12 mouse cellular contexts compared by ENCODE assay signal in genomic region chr14:23385776-23386608, GRCm38 (mm10).
DNase-seq lines count a peak whose midpoint lies in the region; ATAC-seq and TF ChIP-seq lines count a peak whose summit lies in the region.
"Had no signal": no experiment of that assay in that cellular context is flagged by ENCODE, and none has a peak within 500 bp of the region (broad histone marks: within the 10 kb centered on the region; RNA-seq: fewer than 3 reads in every experiment).

No protein-coding gene starts in this region.

- no peak for ATAC-seq in neural tube, embryonic 13.5 days (ENCODE audit: low read depth)
- no peak for ATAC-seq in neural tube, embryonic 15.5 days (ENCODE audit: low FRiP score)
- 0 out of 2 replicates have a peak, but pooled peaks have one; percentile 44 for ATAC-seq in granulocyte monocyte progenitor cell, adult 5-6 weeks (replicated peaks; ENCODE audit: poor library complexity, severe bottlenecking)
- ATAC-seq in midbrain, postnatal 0 days (ENCODE audit: low FRiP score), result 0 out of 2 replicates have a peak, but pooled peaks have one; percentile 49
- no peak for ATAC-seq in intestine, postnatal 0 days
- ATAC-seq: liver, postnatal 0 days had no signal

- H3K27ac ChIP-seq in neural tube, embryonic 13.5 days (replicated peaks), result 0 out of 2 replicates have a peak overlapping the region, but pooled peaks have one; percentile 1
- H3K27ac ChIP-seq in neural tube, embryonic 15.5 days (replicated peaks), result no peak overlapping the region
- H3K27ac ChIP-seq in midbrain, postnatal 0 days (ENCODE audit: low read depth, low read length), result no peak overlapping the region
- H3K27ac ChIP-seq in intestine, postnatal 0 days (ENCODE audit: low read depth, low read length), result no peak overlapping the region
- H3K27ac ChIP-seq: neural tube, embryonic 12.5 days; stomach, postnatal 0 days had no signal

- 49% methylated on average over 11 of the region's 11 CpGs for WGBS in neural tube, embryonic 13.5 days
- WGBS in neural tube, embryonic 15.5 days, result 53% methylated on average over 11 of the region's 11 CpGs
- 42% methylated on average over 11 of the region's 11 CpGs for WGBS in midbrain, postnatal 0 days
- WGBS in intestine, postnatal 0 days, result 56% methylated on average over 11 of the region's 11 CpGs

- peaks cover 23% of the 10 kb centered on the region for H3K4me1 ChIP-seq in neural tube, embryonic 13.5 days (replicated peaks)
- H3K4me1 ChIP-seq in neural tube, embryonic 15.5 days, result peaks cover 7% of the 10 kb centered on the region
- H3K4me1 ChIP-seq in midbrain, postnatal 0 days (ENCODE audit: insufficient read depth, low read length), result no peaks in the 10 kb centered on the region
- H3K4me1 ChIP-seq in intestine, postnatal 0 days (replicated peaks; ENCODE audit: control insufficient read depth, insufficient read depth, low read length), result peaks cover 3% of the 10 kb centered on the region; the same call in 1 of the 2 replicates
- H3K4me1 ChIP-seq: neural tube, embryonic 12.5 days had no signal

- no peak overlapping the region for H3K4me2 ChIP-seq in neural tube, embryonic 13.5 days
- H3K4me2 ChIP-seq in neural tube, embryonic 15.5 days, result no peak overlapping the region
- no peak overlapping the region for H3K4me2 ChIP-seq in midbrain, postnatal 0 days (ENCODE audit: low read depth, low read length, poor library complexity, severe bottlenecking)
- H3K4me2 ChIP-seq in intestine, postnatal 0 days (replicated peaks; ENCODE audit: low read depth), result no peak overlapping the region
- H3K4me2 ChIP-seq: neural tube, embryonic 12.5 days had no signal

- no peak for TF ChIP-seq CTCF in midbrain, postnatal 0 days (IDR thresholded peaks at IDR 0.05)
- no peak for TF ChIP-seq CTCF in intestine, postnatal 0 days (IDR thresholded peaks at IDR 0.05; ENCODE audit: low read depth)

- no peaks in the 10 kb centered on the region for H3K9me3 ChIP-seq in neural tube, embryonic 13.5 days
- no peaks in the 10 kb centered on the region for H3K9me3 ChIP-seq in neural tube, embryonic 15.5 days (replicated peaks)
- no peaks in the 10 kb centered on the region for H3K9me3 ChIP-seq in midbrain, postnatal 0 days (ENCODE audit: low read length)
- H3K9me3 ChIP-seq in intestine, postnatal 0 days (ENCODE audit: control insufficient read depth), result no peaks in the 10 kb centered on the region
- H3K9me3 ChIP-seq: neural tube, embryonic 12.5 days had no signal

- DNase-seq in embryo, embryonic 10 days (ENCODE audit: low spot score), result peak; percentile 50
- DNase-seq in embryo, embryonic 9.5 days (ENCODE audit: extremely low spot score), result no peak
- no peak for DNase-seq in midbrain, postnatal 0 days (ENCODE audit: low spot score)
- DNase-seq in cerebellum, postnatal 14 days, result no peak
- DNase-seq: kidney, adult 18-20 months; liver, postnatal 0 days had no signal

- H3K36me3 ChIP-seq in neural tube, embryonic 13.5 days, result no peaks in the 10 kb centered on the region
- H3K36me3 ChIP-seq in neural tube, embryonic 15.5 days, result no peaks in the 10 kb centered on the region
- no peaks in the 10 kb centered on the region for H3K36me3 ChIP-seq in midbrain, postnatal 0 days (ENCODE audit: insufficient read depth, low read length)
- no peaks in the 10 kb centered on the region for H3K36me3 ChIP-seq in intestine, postnatal 0 days (ENCODE audit: control insufficient read depth, insufficient read depth)
- H3K36me3 ChIP-seq: neural tube, embryonic 12.5 days had no signal

- no peaks in the 10 kb centered on the region; the same call in 1 of the 2 replicates for H3K27me3 ChIP-seq in neural tube, embryonic 13.5 days
- no peaks in the 10 kb centered on the region for H3K27me3 ChIP-seq in neural tube, embryonic 15.5 days (replicated peaks)
- no peaks in the 10 kb centered on the region for H3K27me3 ChIP-seq in midbrain, postnatal 0 days (ENCODE audit: insufficient read depth, low read length)
- no peaks in the 10 kb centered on the region for H3K27me3 ChIP-seq in intestine, postnatal 0 days (replicated peaks; ENCODE audit: control insufficient read depth, insufficient read depth, low read length)
- H3K27me3 ChIP-seq: neural tube, embryonic 12.5 days had no signal

- H3K4me3 ChIP-seq in neural tube, embryonic 13.5 days, result no peak overlapping the region
- no peak overlapping the region for H3K4me3 ChIP-seq in neural tube, embryonic 15.5 days (replicated peaks)
- H3K4me3 ChIP-seq in midbrain, postnatal 0 days (ENCODE audit: low read depth, low read length), result no peak overlapping the region
- no peak overlapping the region for H3K4me3 ChIP-seq in intestine, postnatal 0 days (ENCODE audit: low read depth, low read length)
- H3K4me3 ChIP-seq: neural tube, embryonic 12.5 days had no signal

- H3K9ac ChIP-seq in neural tube, embryonic 13.5 days, result no peak overlapping the region
- no peak overlapping the region for H3K9ac ChIP-seq in neural tube, embryonic 15.5 days (replicated peaks)
- H3K9ac ChIP-seq in midbrain, postnatal 0 days (replicated peaks; ENCODE audit: low read length, poor library complexity, severe bottlenecking), result no peak overlapping the region
- H3K9ac ChIP-seq in intestine, postnatal 0 days (ENCODE audit: low read depth, low read length), result no peak overlapping the region
- H3K9ac ChIP-seq: liver, postnatal 0 days; neural tube, embryonic 12.5 days had no signal

Comparison
In these comparisons a context has a peak if more than half of its experiments do, and no peak if none do; other contexts are left out.
1. ATAC-seq: peak in granulocyte monocyte progenitor cell, adult 5-6 weeks (single experiment) and midbrain, postnatal 0 days (single experiment); none in neural tube, embryonic 13.5 days (single experiment), neural tube, embryonic 15.5 days (single experiment) and intestine, postnatal 0 days (single experiment).